Mouse (Mus musculus) right cerebral cortex, adult 2 months (tissue): ENCODE measurements at regions not wholly inside any gene's neighbourhood (a gene's known extent, or its start where the extent isn't known, plus 50 kb on each side); places are given as distances from the start of the nearest gene placed in this dataset.

Source experiments
- DNase-seq, 2 experiments: peaks; one replicate each; pipeline ENCODE4 v3.0.0; 2021 to 2022; ENCODE audit warnings: low spot score in 2 of 2

DNA sequence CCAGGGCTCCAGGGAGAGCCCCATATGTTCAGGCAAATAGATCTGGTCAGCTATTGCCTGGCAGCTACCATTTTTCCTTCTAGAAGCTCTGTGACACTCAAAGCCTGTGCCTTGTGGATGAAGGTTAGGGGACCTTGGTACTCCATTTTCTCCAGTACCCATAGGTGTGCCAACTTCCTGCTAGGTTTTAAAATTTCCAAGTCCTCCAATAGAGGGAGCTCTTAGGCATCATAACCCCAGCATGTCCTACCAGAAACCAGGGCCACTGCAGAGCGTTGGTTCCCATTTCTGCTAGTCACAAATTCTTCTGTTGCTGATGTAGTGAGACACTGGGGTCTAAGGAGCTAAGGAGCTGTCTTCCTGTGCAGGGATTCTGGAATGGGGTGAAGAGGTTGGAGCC lies 165.3 kb upstream of the Glra1 start:
- no peak for DNase-seq

DNA sequence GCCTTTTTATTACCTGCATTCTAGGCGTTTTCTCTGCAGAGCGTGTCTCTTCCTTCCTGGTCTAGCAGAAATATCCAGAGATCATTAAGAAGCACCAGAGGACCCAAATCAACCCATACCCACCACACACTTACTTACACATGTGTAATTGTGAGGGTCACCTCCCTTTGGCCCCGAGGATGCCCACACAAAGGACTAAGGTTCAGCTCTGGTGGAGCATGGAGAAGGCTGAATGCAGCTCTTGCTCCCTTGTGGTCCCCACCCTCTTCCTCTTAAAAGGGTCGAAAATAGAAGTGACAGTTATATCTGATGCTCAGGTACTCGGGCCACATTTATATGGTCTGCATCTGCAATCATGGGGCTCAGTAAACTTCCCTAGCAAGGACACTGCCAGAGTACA lies 164.5 kb upstream of the Glra1 start:
- DNase-seq, result no peak

DNA sequence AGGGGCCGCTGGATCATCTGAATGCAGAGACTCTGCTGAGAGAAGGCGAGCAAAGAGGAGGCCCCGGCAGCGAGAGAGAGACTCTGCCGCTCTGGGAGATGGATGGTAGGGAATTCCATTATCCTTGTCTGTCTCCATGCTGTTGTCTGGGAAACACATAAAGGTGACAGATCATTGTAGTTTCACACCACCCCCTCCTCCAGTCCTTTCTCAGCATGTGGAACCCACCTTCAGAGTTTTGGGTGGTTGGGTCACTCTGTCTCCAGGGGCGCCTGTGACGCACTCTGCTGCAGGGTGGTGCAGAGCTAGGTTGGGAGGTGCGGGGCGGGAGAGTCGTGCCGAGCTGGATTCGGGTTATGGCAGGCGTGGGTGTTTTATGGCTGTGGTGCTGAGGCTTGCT lies 164.1 kb upstream of the Glra1 start:
- peak; percentile 58 to 64 for DNase-seq

DNA sequence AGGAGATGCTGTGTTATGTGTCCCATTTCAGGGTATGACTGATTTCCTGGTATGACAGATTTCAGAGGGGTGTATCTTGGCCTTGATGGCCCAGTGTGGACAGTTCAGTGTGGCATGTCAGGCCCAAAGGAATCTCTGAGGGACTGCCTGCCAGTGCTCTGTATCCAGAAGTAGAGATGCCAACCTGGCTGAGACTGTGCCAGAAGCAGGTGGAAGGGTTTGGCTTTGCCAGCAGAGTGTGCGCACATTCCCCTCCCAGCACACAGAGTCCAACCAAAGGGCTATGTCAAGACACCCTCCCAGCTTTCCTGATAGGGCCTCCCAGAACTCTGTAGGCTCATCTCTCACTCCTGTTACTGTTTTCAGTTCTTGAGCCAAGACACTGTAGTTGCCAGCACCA lies 156.8 kb upstream of the Glra1 start:
- DNase-seq, result no peak
